Mouse (Mus musculus) lung, embryonic 16.5 days (tissue): ENCODE data around the gene R3hdm2. TPM values are rescaled to one million over a fixed set of nuclear protein-coding genes. Genes with fewer than 3 reads are reported as not detected.

ENCODE experiments used
- ATAC-seq: fragments of 200-750 bp; cut with Nextera tagmentation; 2 replicates; pipeline ENCODE4 v1.8.0; 2017; ENCODE audit warnings: low read depth, mild to moderate bottlenecking, moderate library complexity
- H3K27ac ChIP-seq: fragments of 300-500 bp; sonication (generic); 2 replicates; pipeline ENCODE4 v1.5.1; 2014; ENCODE audit warnings: mild to moderate bottlenecking, control low read depth, low read length
- H3K27me3 ChIP-seq: fragments of 300-500 bp; sonication (generic); 2 replicates; pipeline ENCODE4 v1.6.1; 2014; ENCODE audit warnings: low read depth, low read length, mixed read lengths; ENCODE audit not compliant: control insufficient read depth, insufficient read depth
- H3K36me3 ChIP-seq: fragments of 300-500 bp; sonication (generic); 2 replicates; pipeline ENCODE4 v1.6.1; 2014; ENCODE audit warnings: low read length; ENCODE audit not compliant: control insufficient read depth, insufficient read depth
- H3K4me1 ChIP-seq: fragments of 300-500 bp; sonication (generic); replicated peaks from 2 replicates; pipeline ENCODE4 v1.6.1; 2014; ENCODE audit warnings: low read length, mixed read lengths; ENCODE audit not compliant: control insufficient read depth, insufficient read depth
- H3K4me2 ChIP-seq: fragments of 300-500 bp; sonication (generic); 2 replicates; pipeline ENCODE4 v1.6.1; 2014; ENCODE audit warnings: low read depth, low read length, control low read depth
- H3K4me3 ChIP-seq: fragments of 300-500 bp; sonication (generic); 2 replicates; pipeline ENCODE4 v1.5.1; 2014; ENCODE audit warnings: mild to moderate bottlenecking, low read length, control low read depth
- H3K9ac ChIP-seq: fragments of 300-500 bp; sonication (generic); 2 replicates; pipeline ENCODE4 v1.6.1; 2014; ENCODE audit warnings: low read length, control low read depth
- H3K9me3 ChIP-seq: fragments of 300-500 bp; sonication (generic); 2 replicates; pipeline ENCODE4 v1.6.1; 2016; ENCODE audit warnings: low read length; ENCODE audit not compliant: control insufficient read depth
- WGBS: fragments of 180-500 bp; shearing (Covaris S2); extraction: QIAGEN DNeasy Blood & Tissue Kit; methylation state at CpG from one replicate; pipeline ENCODE4 v1.1.7; 2014; 5-methylcytosine and 5-hydroxymethylcytosine counted together
- polyA plus RNA-seq: library from polyadenylated mRNA; unstranded; fragments of >200 nt; fragmentation: Nextera tagmentation; extraction: Ambion mirVana; gene quantifications from 2 replicates; pipeline ENCODE4 v1.2.1, GENCODE M21; 2015

R3hdm2 gene
- polyA plus RNA-seq, 1 experiment from 2014 or later = 22.2 TPM

DNA sequence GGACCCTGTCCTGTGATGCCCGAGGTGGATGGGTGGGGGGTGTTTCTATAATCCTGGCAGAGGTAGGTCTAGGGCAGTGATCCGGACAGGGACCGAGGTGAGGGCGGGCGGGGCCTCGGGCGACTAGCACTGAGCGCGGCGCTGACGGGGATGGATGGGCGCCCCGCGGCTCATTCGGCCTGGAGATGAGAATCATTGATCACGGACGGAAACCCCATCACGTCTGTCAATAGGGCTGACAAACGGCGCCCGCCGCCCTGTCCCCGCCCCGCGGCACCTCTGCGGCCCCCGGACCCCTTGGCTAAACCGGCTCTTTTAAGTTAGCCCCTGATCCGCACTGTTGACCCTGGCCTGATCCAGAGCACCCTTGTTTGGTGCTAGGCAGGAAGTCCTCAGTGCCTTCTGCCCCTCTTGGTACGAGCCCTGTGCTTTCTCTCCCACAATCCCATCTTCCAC lies 154.8 kb downstream of the R3hdm2 start:
- ATAC-seq = peak; percentile 10; the same call in 1 of the 2 replicates
- 0 out of 2 replicates have a peak overlapping the region, but pooled peaks have one; percentile 26 for H3K9ac ChIP-seq

DNA sequence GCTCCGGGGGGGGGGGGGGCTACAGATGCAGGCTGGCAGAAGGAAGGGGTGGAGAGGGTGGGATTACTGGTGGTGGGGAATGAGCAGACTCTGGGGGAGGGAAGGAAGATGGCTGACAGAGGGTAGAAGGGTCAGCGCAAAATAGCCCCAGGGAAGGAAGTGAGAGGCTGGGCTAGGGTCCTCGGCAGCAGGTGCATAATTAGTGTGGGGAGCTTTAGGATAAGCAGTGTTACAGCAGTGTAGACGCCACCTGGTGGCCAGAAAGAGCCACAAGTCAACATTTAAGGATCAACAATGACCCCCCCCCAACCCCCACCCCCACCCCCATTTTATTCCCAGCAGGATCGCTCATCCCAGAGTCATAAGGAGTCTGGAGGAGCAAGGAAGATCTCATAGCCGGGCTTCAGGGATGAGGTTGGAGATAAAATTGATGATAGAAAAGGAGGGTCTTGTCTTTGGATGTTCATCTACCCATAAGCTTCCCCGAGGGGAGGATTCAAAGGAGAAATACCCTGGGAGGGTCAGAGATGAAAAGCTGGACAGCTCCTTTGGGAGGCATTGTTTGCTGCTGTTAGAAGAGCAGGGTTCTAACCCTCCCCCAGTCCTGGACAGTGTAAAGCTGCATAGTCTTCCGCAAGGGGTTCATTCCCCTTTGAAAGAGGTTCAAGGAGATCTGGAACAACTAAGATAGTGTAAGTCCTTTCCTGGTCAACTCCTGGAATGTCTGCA lies 156.6 kb downstream of the R3hdm2 start:
- no peak for ATAC-seq
- no peak overlapping the region for H3K27ac ChIP-seq
- H3K4me1 ChIP-seq = peaks cover 12% of the 10 kb centered on the region
- H3K27me3 ChIP-seq = peaks cover 52% of the 10 kb centered on the region
- no peak overlapping the region for H3K9ac ChIP-seq
- H3K36me3 ChIP-seq = peaks cover 6% of the 10 kb centered on the region
- H3K4me3 ChIP-seq = no peak overlapping the region
- 10% methylated on average over 8 of the region's 8 CpGs for WGBS
- no peaks in the 10 kb centered on the region for H3K9me3 ChIP-seq
- no peak overlapping the region for H3K4me2 ChIP-seq

More for the DNA sequence above, 154.8 kb downstream of the R3hdm2 start:
- H3K4me1 ChIP-seq = peaks cover 12% of the 10 kb centered on the region
- H3K36me3 ChIP-seq = no peaks in the 10 kb centered on the region
- peak overlapping the region; percentile 98 for H3K4me2 ChIP-seq
- H3K9me3 ChIP-seq = no peaks in the 10 kb centered on the region
- peak overlapping the region; percentile 56 for H3K4me3 ChIP-seq
- under 1% methylated on average over 29 of the region's 30 CpGs for WGBS
- H3K27me3 ChIP-seq = peaks cover 70% of the 10 kb centered on the region
- no peak overlapping the region for H3K27ac ChIP-seq

DNA sequence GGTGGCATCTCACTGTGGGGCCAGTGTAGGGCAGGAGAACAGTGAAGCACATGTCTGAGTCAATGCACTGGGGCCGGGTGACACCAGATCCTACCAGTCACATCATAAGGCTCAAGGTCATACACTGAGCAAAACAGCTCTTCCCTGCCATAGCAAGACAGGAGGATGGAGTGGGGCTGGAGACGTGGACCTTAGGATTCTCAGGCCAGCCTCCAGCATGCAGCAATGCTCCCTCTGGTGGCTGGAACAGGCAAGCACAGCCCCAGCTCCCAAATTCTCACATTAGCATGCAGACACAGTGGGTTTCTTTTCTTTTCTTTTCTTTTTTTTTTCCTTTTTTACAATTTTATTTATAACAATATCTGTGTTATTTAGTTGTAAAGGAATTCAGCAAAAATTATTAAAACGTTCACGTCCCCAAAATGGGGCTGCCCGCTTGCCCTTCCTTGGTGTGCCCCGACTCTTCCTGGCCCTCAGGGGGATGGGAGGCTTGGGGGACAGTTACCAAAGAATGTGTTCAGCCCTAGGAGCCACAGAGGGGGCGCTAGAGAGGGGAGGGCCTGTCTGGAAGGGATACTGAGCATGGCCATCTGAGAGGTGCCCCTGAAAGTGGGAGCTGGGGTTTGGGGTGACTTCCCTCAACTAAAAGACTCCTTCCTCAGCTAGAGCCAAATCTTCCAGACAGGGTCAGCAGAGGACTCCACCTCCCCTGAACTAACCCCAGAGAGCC lies 157.9 kb downstream of the R3hdm2 start:
- ATAC-seq = peak; percentile 29; the same call in 1 of the 2 replicates
- 28% methylated on average over 7 of the region's 7 CpGs for WGBS
- Histone ChIP-seq H3K4me3 (no peak overlapping the region), H3K4me2 (no peak overlapping the region), H3K27ac (no peak overlapping the region), H3K27me3 (peaks cover 39% of the 10 kb centered on the region), H3K4me1 (peaks cover 12% of the 10 kb centered on the region), H3K9ac (no peak overlapping the region), H3K36me3 (peaks cover 15% of the 10 kb centered on the region), H3K9me3 (no peaks in the 10 kb centered on the region)

DNA sequence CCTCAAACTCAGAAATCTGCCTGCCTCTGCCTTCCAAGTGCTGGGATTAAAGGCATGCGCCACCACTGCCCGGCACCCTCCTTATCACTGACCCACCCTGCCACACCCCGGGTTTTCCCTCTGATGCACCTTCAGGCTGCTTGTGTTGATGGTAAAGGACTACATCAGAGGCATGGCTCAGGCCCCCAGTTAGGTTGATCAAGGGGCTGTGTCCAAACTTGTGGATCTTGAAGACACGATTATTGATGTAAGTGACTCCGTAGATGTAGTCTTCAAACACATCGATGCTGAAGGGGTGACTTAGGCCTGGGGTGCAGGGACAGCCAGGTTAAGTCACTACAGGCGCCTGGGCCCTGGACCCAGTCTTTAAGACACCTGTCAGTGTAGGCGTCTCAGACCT lies 161.4 kb downstream of the R3hdm2 start:
- Histone ChIP-seq H3K27me3 (peaks cover 4% of the 10 kb centered on the region), H3K9me3 (no peaks in the 10 kb centered on the region), H3K36me3 (peaks cover 29% of the 10 kb centered on the region), H3K4me2 (no peak overlapping the region), H3K4me3 (no peak overlapping the region), H3K27ac (no peak overlapping the region), H3K4me1 (no peaks in the 10 kb centered on the region), H3K9ac (no peak overlapping the region)
- 92% methylated on average over 8 of the region's 8 CpGs for WGBS
- ATAC-seq = no peak

DNA sequence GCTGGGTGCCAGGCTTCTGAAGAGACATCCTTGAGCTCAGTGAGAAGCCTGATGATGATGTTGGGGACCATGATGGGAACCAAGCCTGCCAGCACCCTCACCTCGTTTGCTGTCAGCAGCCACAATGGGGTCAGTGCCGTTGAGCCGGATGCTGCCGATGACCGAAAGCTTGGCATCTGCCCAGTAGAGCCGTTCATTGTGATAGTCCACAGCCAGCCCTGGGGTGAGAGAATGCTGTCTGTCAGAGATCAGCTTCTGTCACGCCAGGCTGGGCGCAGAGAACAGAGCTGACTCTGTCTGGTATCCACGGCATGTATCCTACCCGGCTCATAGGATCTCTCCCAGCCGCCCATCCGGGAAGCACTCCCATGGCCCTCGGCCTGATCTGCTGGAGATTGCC lies 162.0 kb downstream of the R3hdm2 start:
- peaks cover 29% of the 10 kb centered on the region for H3K36me3 ChIP-seq

DNA sequence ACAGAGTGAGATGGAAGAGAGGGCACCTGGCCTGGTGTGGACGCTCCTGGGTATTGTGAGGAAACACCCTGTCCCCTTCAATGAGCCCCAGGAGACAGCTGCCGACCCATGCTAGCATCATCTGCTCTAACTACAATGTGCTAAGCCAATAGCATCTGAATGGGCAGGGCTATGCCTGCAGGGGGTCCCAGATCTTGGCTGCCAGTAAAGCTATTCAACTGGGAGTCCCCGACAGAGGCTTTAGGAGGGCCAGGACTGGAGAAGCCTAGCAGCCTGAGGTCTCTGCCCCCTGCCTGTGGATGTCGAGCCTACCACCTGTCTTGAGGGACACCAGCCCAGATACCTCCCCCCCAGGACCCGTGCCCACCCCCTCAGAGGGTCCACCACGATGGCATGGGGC lies 162.6 kb downstream of the R3hdm2 start:
- ATAC-seq = no peak
- H3K27me3 ChIP-seq = no peaks in the 10 kb centered on the region
- H3K4me3 ChIP-seq = no peak overlapping the region
- H3K36me3 ChIP-seq = peaks cover 29% of the 10 kb centered on the region
- H3K4me1 ChIP-seq = no peaks in the 10 kb centered on the region
- H3K4me2 ChIP-seq = no peak overlapping the region
- H3K27ac ChIP-seq = no peak overlapping the region
- no peaks in the 10 kb centered on the region for H3K9me3 ChIP-seq
- H3K9ac ChIP-seq = no peak overlapping the region
- WGBS = 57% methylated on average over 6 of the region's 6 CpGs

More for the DNA sequence above, 162.0 kb downstream of the R3hdm2 start:
- Histone ChIP-seq H3K27ac (no peak overlapping the region), H3K9ac (no peak overlapping the region), H3K4me1 (no peaks in the 10 kb centered on the region), H3K4me3 (no peak overlapping the region), H3K4me2 (no peak overlapping the region), H3K27me3 (0 out of 2 replicates have a peak, but pooled peaks cover 1% of the 10 kb centered on the region), H3K9me3 (no peaks in the 10 kb centered on the region)
- 74% methylated on average over 13 of the region's 13 CpGs for WGBS
- no peak for ATAC-seq

DNA sequence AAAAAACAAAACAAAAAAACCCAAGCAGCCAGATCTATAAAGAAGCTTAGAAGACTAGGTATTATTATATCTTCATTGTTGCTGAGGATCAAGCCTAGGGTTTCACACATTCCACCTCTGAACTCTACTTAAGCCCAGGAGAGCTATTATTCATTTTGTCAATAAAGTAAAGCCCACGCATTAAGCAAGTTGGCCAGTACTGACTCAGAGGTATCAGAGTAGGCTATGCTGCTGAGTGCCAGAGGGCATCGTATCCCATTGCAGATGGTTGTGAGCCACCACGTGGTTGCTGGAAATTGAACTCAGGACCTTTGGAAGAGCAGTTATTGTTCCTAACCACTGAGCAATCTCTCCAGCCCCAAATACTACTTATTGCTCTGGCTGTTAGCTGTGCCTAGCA lies 163.8 kb downstream of the R3hdm2 start:
- H3K4me1 ChIP-seq = no peaks in the 10 kb centered on the region
- H3K9ac ChIP-seq = no peak overlapping the region
- no peaks in the 10 kb centered on the region for H3K9me3 ChIP-seq
- no peak for ATAC-seq
- no peak overlapping the region for H3K27ac ChIP-seq
- H3K27me3 ChIP-seq = no peaks in the 10 kb centered on the region
- H3K4me3 ChIP-seq = no peak overlapping the region
- peaks cover 38% of the 10 kb centered on the region for H3K36me3 ChIP-seq
- WGBS = 72% methylated on average over 3 of the region's 3 CpGs
- no peak overlapping the region for H3K4me2 ChIP-seq

DNA sequence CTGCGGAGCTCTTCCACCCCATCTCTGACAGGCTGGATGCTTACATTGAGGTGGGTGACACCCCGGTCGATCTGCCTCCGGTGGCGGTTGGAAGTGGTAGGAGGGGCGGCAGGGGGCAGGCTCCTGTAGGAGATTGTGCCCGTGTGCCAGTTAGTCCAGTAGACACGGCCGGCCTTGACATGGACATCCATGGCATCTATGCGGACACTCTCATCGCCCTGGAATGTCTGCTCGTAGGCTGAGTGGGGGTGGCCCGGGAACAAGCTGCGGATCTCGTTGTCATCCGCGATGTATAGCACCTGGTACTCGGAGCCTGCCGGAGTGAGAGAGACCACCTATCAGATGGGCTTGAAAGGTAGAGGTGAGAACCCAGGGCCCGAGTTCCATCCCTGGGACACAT lies 164.2 kb downstream of the R3hdm2 start:
- H3K27ac ChIP-seq = no peak overlapping the region
- no peak overlapping the region for H3K4me3 ChIP-seq
- H3K9ac ChIP-seq = no peak overlapping the region
- 79% methylated on average over 20 of the region's 20 CpGs for WGBS
- H3K36me3 ChIP-seq = peaks cover 40% of the 10 kb centered on the region
- H3K4me2 ChIP-seq = no peak overlapping the region
- no peaks in the 10 kb centered on the region for H3K4me1 ChIP-seq
- H3K9me3 ChIP-seq = no peaks in the 10 kb centered on the region
- ATAC-seq = no peak
- H3K27me3 ChIP-seq = no peaks in the 10 kb centered on the region

DNA sequence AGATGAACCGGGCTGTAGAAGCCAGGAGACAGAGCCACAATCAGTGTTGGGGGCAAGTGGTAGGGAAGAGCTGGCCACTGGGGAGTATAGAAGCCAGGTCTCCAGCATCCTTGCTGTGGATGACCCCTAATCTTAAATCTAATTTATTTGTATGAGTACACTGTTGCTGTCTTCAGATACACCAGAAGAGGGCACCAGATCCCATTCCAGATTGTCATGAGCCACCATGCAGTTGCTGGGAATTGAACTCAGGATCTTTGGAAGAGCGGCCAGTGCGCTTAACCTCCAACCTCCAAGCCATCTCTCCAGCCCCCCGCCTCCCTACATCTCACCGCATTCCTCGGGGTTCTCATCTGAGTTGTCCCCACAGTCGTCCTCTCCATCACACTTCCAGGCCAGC lies 166.4 kb downstream of the R3hdm2 start:
- Histone ChIP-seq H3K27ac (no peak overlapping the region), H3K27me3 (no peaks in the 10 kb centered on the region), H3K4me3 (no peak overlapping the region), H3K36me3 (peaks cover 51% of the 10 kb centered on the region), H3K9me3 (no peaks in the 10 kb centered on the region), H3K9ac (no peak overlapping the region), H3K4me1 (no peaks in the 10 kb centered on the region), H3K4me2 (no peak overlapping the region)
- 80% methylated on average over 7 of the region's 7 CpGs for WGBS
- ATAC-seq = no peak
